Mouse (Mus musculus) megakaryocyte, embryonic 14.5 days (primary cell): ENCODE measurements around the gene Nudt22.

Source experiments
- FLI1 ChIP-seq: IDR thresholded peaks from 2 replicates; pipeline ENCODE4 v1.6.1; 2012; ENCODE audit warnings: low read length, inconsistent platforms, mixed read lengths
- GATA1 ChIP-seq: IDR thresholded peaks from 3 replicates; pipeline ENCODE4 v1.6.1; 2012; ENCODE audit warnings: mixed read lengths, low read length, inconsistent platforms, borderline replicate concordance

DNA sequence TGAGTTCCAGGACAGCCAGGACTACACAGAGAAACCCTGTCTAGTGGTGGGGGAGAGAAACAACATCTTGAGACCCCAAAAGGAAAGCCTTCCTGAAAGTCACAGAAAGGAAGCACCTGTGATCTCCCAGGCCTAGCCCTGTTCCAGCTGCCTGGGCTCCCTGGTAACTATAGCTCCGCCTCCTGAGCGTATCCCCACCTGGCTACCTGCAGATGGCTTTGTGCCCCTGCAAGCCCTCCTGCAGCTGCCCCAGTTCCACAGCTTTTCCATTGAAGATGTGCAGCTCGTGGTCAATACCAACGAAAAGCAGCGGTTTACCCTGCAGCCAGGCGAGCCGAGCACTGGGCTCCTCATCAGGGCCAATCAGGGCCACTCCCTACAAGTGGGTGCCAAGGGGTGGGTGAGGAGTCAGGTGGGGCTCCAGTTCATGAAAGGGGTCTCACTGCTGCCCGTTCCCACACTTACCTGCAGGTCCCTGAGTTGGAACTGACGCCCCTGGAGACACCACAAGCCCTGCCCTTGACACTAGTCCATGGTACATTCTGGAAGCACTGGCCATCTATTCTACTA, 1.9 kb upstream of the Nudt22 start:
- TF ChIP-seq GATA1 (no peak), FLI1 (no peak)
